Mouse (Mus musculus): ENCODE measurements at regions not wholly inside any gene's neighbourhood (a gene's known extent, or its start where the extent isn't known, plus 50 kb on each side); places are given as distances from the start of the nearest gene placed in this dataset.
A peak's percentile ranks its signal among the peaks of the same experiment; 100 is the strongest.

GRCm38 (mm10) chr6:51641965-51642364, 118.3 kb downstream of the Snx10 start:
- peak; percentile 84 for DNase-seq

DNA sequence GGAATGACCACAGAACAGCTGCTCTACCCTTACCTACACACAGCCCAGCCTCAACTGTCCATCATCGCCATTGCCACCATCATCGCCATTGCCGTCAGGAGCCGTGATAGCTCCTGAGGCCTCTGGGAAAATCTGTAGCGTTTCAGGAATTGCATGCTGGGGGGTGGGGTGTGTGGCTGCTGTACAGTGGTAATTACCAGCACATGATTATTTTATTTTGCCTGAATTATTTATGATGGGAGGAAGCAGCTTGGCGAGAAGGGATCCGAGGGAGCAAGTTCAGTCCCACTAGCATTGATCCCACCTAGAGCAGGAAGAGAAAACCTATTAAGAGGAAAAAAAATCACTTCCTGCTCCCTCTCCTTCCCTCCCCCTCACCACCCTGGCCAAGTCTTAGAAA, 125.1 kb downstream of the Snx10 start:
- no peak for DNase-seq

- no peak for DNase-seq
Observed at GRCm38 (mm10) chr6:51653753-51654152, 130.1 kb downstream of the Snx10 start.

DNA sequence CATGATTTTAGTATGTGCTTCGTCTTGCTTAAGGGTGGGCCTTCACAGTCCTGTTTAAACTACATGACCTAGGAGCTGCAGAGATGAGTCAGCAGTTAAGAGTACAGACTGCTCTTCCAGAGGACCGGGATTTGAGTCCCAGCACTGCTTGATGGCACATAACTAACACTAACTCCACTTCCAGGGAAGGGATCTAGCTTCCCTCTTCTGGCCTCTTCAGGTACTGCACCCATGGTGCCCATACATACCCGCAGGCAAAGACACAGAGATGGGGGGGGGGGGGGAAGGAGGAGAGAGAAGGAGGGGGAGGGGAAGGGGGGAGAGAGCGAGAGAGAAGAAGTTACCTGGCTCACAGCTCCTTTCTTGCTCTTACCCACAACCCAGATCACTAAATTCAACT, 131.3 kb downstream of the Snx10 start:
- no peak for DNase-seq

DNA sequence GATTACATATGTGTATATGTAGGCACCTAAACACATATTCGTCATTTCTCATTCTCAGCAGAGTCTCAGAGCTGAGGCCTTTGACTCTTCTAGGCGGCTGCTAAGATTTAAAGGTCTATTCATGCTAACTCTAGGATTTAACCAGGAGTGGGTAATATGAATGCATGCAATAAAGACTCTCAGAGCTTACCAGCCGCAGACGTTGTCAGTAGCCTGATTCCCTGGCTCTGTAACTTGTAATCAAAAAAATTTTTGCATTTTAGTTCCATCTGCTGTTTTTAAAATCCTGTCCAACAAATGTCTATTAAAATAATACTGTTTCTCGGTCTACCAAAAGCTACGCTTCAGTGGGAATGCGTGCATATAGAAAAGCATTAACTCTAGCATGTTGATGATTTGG, 132.4 kb downstream of the Snx10 start:
- DNase-seq = no peak

DNA sequence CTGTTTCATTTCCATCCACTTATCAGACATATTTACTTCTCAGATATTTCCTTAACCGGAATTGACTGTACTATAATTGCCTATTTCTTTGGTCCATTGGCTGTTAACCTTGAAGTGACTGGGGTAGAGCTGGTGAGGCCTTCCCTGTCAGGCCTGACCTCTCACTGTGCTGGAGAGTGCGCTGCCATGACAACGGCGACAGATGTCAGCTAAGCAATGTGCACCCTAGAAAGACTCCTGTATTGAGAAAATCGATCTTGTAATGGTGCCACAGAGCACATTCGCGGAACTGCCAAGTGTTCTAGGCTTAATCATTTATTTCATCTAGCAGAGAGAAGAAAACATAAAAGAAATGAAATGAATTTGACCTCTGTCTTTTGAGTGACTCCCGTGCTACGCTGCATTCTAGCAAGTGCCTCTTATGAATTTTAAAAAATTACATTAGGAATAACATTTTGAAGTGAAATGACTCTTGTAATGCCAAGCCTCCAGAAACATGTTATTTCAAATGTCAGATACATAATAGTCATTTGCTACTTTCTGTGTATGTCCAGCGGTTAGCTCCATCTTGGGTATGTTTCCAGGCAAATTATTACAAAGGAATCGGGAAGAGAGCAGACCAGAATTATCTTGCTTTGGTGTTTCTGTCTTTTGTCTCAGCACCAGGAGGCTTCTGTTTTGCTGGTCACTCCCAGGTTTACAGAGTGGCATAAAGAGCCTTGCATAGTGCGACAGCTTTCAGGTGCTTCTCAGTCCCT, 133.4 kb downstream of the Snx10 start:
- no peak for DNase-seq

DNA sequence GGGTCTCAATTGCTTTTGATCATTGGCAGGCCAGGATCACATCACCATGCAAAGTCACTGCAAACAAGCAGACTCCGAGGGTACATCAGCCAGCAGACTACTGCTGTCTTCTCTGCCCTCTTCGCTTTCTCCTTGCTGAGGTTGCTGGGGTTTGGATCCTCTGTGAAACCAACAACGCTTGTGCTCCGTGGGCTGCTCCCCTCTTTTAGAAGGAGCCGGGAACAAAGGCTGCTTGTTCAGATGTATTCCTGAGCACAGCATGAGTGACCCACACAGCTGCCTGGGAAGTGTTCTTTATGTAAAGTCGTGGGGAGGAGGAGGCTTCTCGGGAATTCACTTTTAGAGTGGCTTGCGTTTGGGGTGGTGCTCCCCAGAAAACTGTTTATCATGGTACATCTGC, 134.7 kb downstream of the Snx10 start:
- DNase-seq = no peak

- no peak for DNase-seq
Observed at GRCm38 (mm10) chr6:51663178-51663577, 139.5 kb downstream of the Snx10 start.

DNA sequence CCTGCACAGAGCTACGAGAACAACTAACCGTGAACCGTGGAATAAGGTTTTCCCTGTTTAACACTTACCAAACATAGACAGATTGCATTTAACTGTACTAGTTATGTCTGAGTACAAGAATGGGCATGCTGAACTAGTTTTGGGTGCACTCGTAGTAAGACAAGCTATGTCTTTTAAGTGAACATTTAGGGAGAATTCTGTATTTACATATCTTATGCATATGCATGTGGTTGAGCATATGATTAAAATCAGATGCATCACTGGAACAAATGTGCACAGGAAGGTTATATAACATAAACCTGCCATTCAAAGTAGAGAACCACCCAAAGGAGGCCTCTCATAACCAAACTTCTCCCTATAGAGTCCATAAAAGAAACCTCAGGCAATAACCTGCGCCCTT, 140.3 kb downstream of the Snx10 start:
- DNase-seq = no peak

- no peak for DNase-seq
Observed at GRCm38 (mm10) chr6:51667022-51667421, 143.3 kb downstream of the Snx10 start.

GRCm38 (mm10) chr6:51675342-51675945, 151.7 kb downstream of the Snx10 start:
- no peak for DNase-seq

DNA sequence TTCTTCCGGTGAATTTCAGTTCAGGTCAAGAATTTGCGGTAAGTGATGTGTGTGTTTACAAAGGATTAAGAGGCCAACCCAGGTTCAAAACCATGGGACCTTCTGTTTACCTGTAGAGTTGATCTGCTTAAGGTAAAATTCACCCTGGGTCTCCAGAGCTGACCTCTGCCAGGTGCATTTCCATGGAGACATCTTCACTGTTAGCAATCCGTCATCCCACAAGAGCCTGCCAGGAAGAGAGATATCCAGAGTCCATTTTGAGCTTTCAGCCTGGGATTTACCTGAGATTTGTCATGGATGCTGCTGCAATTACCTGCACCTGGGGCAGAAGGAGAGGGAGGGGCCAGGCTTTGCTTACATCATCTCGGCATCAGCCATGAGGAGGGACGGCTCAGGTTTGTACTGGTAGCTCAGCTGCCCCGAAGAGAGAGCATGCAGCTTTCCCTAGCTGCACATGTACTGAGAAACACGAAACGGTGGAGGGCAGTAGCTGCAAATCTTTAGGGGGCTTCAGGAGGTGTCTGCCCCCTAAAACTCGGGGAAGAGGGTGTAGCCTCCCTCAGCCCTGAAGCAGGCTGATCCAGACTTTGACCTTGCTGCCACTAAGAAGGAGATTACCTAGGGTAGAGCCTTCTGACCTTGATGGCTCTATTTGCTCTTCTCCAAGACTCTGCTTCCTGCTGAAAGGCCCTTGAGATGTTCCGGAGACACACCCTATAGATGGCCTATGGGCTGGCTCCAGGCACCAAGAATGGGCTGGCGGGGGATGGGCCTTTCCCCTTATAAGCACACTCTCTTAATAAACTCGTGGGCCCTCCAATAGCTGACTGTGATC, 153.7 kb downstream of the Snx10 start:
- no peak for DNase-seq

- DNase-seq = no peak
Observed at GRCm38 (mm10) chr6:51678743-51679142, 155.0 kb downstream of the Snx10 start.

DNA sequence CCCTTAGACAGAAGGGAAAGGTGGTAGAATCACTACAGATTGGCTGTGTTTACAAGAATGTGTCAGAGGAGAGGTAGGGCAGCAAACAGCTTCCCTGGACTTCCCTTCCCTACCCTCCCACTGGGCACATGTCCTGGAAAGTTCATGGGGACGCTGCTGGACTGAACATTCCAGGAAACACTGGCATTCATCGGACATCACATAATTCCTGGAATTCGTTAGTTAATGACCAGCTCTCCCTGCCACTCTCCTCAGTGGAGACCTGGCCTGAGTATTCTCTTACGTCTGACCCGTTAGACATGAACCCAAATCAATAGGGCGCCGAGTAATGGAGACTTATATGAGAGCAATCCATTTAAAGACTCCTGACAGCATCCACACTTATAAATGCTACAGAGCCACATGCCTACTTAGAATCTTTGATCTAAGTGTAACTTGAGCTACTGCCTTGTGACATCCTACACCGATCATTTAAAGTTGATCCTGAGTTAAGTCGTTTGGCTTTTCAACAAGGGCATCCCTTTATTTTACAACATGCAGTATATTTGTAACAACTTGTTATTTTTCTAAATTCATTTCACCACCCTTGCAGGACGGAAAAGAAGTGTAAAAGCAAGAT, 156.6 kb downstream of the Snx10 start:
- peak; percentile 45 for DNase-seq

- DNase-seq = no peak
Observed at GRCm38 (mm10) chr6:51683131-51683530, 159.4 kb downstream of the Snx10 start.

DNA sequence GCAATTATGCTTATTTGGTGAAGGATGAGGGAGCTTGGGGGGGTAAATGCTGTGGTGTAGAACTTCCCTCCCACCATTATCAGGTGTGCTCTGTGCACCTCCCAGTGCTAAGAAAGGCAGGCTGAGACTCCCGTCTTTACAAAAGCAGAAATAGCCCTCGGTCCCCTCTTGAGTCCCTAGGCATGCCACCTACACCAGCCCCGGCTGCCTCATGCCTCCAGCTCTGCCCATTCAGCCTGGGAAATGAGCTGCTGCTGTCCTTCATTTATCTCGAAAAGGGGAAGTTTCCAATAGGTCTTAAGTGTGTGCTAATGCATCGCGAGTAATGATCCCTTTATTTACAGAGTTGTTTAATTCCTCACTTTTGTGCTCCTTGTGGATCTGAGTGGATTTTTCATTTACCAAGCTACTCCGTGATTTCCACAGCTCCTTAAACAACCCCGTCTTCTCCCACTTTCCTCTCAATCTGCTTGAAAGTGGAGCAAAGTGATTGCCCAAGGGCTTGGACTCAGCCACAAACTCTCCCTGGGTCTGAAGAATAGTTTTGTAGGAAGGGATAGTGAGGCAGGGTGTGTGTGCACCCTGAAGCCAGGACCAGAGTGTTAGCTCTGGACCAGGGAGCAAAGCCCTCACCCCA, 162.1 kb downstream of the Snx10 start:
- no peak for DNase-seq

GRCm38 (mm10) chr6:51690795-51691563, 167.3 kb downstream of the Snx10 start:
- peak; percentile 48 for DNase-seq

GRCm38 (mm10) chr6:51693984-51694383, 170.3 kb downstream of the Snx10 start:
- DNase-seq = no peak

DNA sequence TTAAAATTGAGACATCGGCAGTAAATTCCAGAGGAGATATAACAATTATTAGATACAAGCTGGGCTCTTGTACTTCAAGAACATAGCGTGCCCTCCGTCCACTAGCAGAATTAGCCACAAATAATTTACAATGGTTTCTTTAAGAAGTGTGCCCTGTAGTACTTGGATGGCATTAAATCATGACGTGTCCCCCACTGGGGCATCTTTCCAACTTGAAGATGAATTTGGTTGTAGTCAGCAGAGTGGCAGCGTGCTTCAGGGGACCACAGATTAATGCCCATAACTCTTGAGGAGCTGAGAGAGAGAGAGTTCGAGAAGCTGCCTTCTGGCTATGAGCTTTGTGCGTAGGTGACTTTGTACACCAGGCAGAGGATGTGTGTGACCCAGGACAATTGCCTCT, 172.7 kb downstream of the Snx10 start:
- no peak for DNase-seq

GRCm38 (mm10) chr6:51697754-51698153, 174.1 kb downstream of the Snx10 start:
- DNase-seq = no peak

DNA sequence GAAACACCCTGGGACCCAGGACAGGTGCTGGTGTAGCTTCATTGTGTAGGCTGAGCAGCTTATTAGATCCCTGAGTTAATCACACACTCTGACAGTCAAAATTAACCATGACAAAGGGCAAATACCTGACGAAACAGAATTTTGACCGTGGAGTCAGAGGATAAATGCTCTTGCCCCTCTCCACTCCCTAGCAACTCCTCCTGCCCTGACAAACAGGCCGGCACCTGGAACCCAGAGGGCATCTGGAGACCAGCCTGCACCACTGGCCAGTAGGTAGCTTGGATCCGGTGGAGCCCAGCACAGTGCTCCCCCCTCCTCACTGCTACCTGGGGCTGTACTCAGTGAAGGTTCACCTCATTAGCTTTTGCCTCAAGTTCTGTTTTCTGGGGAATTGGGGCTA, 174.5 kb downstream of the Snx10 start:
- DNase-seq = no peak

Measured in lung, postnatal 10 days (tissue).